Mouse (Mus musculus): ENCODE results near the gene Amh. TPM values are rescaled to one million over a fixed set of nuclear protein-coding genes. Genes with fewer than 3 reads are reported as not detected.

Gene Amh
- polyA plus RNA-seq, 1 experiment from 2014 or later, result not detected

GRCm38 (mm10) chr10:80819406-80819805, 14.4 kb downstream of the Amh start:
- Histone ChIP-seq H3K4me1 (ENCODE audit: control insufficient read depth, insufficient read depth, low read length) (no peaks in the 10 kb centered on the region), H3K4me3 (ENCODE audit: low read depth, low read length) (no peak overlapping the region), H3K36me3 (ENCODE audit: control insufficient read depth, insufficient read depth, low read length) (no peaks in the 10 kb centered on the region), H3K4me2 (no peak overlapping the region), H3K9ac (ENCODE audit: low read length) (no peak overlapping the region), H3K27me3 (ENCODE audit: control insufficient read depth, insufficient read depth, low read length) (no peaks in the 10 kb centered on the region), H3K27ac (ENCODE audit: low read depth, low read length) (no peak overlapping the region), H3K9me3 (ENCODE audit: control insufficient read depth, low read length) (no peaks in the 10 kb centered on the region)
- no peak for DNase-seq (ENCODE audit: low spot score, missing footprints)
- ATAC-seq (ENCODE audit: low FRiP score), result no peak
- WGBS, result 55% methylated on average over 3 of the region's 3 CpGs

DNA sequence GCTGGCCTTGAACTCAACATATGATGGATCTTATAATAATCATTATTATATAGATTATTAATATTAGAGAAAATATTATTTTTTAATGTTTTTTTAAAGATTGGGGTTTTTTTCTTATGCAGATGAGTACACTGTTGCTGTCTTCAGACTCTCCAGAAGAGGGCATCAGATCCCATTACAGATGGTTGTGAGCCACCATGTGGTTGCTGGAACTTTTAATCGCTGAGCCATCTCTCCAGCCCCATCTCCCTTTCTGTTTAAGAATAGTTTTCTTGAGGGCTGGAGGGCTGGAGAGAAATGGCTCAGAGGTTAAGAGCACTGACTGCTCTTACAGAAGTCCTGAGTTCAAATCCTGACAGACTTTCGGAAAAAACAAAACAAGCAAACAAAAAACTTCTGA, 16.9 kb downstream of the Amh start:
- no peak for ATAC-seq (ENCODE audit: low FRiP score)
- no peak overlapping the region for H3K4me3 ChIP-seq (ENCODE audit: low read depth, low read length)

DNA sequence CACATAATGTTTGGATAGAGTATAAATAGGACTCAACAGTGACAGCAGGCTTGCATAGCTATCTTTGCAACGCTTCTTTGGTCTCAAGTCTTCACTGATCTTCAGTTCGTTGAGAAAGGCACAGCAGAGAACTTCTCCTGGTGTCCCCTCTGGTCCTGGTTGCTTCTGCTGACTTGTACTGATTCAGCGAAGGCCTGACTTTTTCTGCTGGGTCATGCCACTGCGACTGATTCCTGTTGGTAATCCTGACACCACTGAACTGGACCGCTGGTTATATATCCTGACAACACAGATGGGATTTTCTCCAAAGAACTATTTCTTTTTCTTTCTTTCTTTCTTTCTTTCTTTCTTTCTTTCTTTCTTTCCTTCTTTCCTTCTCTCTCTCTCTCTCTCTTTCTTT, 17.5 kb downstream of the Amh start:
- Histone ChIP-seq H3K9ac (ENCODE audit: low read length) (no peak overlapping the region), H3K4me1 (ENCODE audit: control insufficient read depth, insufficient read depth, low read length) (peaks cover under 1% of the 10 kb centered on the region), H3K4me3 (ENCODE audit: low read depth, low read length) (no peak overlapping the region), H3K27me3 (ENCODE audit: control insufficient read depth, insufficient read depth, low read length) (no peaks in the 10 kb centered on the region), H3K36me3 (ENCODE audit: control insufficient read depth, insufficient read depth, low read length) (no peaks in the 10 kb centered on the region), H3K27ac (ENCODE audit: low read depth, low read length) (no peak overlapping the region), H3K4me2 (no peak overlapping the region), H3K9me3 (ENCODE audit: control insufficient read depth, low read length) (no peaks in the 10 kb centered on the region)
- no peak for DNase-seq (ENCODE audit: low spot score, missing footprints)
- WGBS, result 85% methylated on average over 5 of the region's 5 CpGs
- ATAC-seq (ENCODE audit: low FRiP score), result no peak

More for the DNA sequence above, 16.9 kb downstream of the Amh start:
- DNase-seq (ENCODE audit: low spot score, missing footprints), result no peak
- H3K27me3 ChIP-seq (ENCODE audit: control insufficient read depth, insufficient read depth, low read length), result no peaks in the 10 kb centered on the region
- no peak overlapping the region for H3K9ac ChIP-seq (ENCODE audit: low read length)
- H3K4me1 ChIP-seq (ENCODE audit: control insufficient read depth, insufficient read depth, low read length), result no peaks in the 10 kb centered on the region; the same call in 1 of the 2 replicates
- H3K4me2 ChIP-seq, result no peak overlapping the region
- no peaks in the 10 kb centered on the region for H3K9me3 ChIP-seq (ENCODE audit: control insufficient read depth, low read length)
- H3K27ac ChIP-seq (ENCODE audit: low read depth, low read length), result no peak overlapping the region
- H3K36me3 ChIP-seq (ENCODE audit: control insufficient read depth, insufficient read depth, low read length), result no peaks in the 10 kb centered on the region
- 44% methylated on average over 2 of the region's 2 CpGs for WGBS

- Histone ChIP-seq H3K4me1 (ENCODE audit: control insufficient read depth, insufficient read depth, low read length) (peaks cover 7% of the 10 kb centered on the region), H3K4me2 (no peak overlapping the region), H3K9me3 (ENCODE audit: control insufficient read depth, low read length) (no peaks in the 10 kb centered on the region), H3K36me3 (ENCODE audit: control insufficient read depth, insufficient read depth, low read length) (no peaks in the 10 kb centered on the region), H3K27me3 (ENCODE audit: control insufficient read depth, insufficient read depth, low read length) (no peaks in the 10 kb centered on the region), H3K27ac (ENCODE audit: low read depth, low read length) (no peak overlapping the region), H3K9ac (ENCODE audit: low read length) (no peak overlapping the region), H3K4me3 (ENCODE audit: low read depth, low read length) (no peak overlapping the region)
- DNase-seq (ENCODE audit: low spot score, missing footprints), result no peak
- no peak for ATAC-seq (ENCODE audit: low FRiP score)
- WGBS, result 86% methylated on average over 1 of the region's 1 CpGs
These were observed 18.3 kb downstream of the Amh start for GRCm38 (mm10) chr10:80823316-80823715.

GRCm38 (mm10) chr10:80823847-80824643, 19.0 kb downstream of the Amh start:
- Histone ChIP-seq H3K9me3 (ENCODE audit: control insufficient read depth, low read length) (no peaks in the 10 kb centered on the region), H3K27me3 (ENCODE audit: control insufficient read depth, insufficient read depth, low read length) (no peaks in the 10 kb centered on the region), H3K4me3 (ENCODE audit: low read depth, low read length) (no peak overlapping the region), H3K4me2 (no peak overlapping the region), H3K9ac (ENCODE audit: low read length) (no peak overlapping the region), H3K4me1 (ENCODE audit: control insufficient read depth, insufficient read depth, low read length) (peaks cover 7% of the 10 kb centered on the region), H3K27ac (ENCODE audit: low read depth, low read length) (no peak overlapping the region), H3K36me3 (ENCODE audit: control insufficient read depth, insufficient read depth, low read length) (no peaks in the 10 kb centered on the region; the same call in 1 of the 2 replicates)
- WGBS, result 68% methylated on average over 8 of the region's 8 CpGs
- ATAC-seq (ENCODE audit: low FRiP score) (no peak), DNase-seq (ENCODE audit: low spot score, missing footprints) (no peak)

- Histone ChIP-seq H3K4me3 (ENCODE audit: low read depth, low read length) (no peak overlapping the region), H3K9me3 (ENCODE audit: control insufficient read depth, low read length) (no peaks in the 10 kb centered on the region), H3K36me3 (ENCODE audit: control insufficient read depth, insufficient read depth, low read length) (peaks cover 6% of the 10 kb centered on the region; the same call in 1 of the 2 replicates), H3K4me1 (ENCODE audit: control insufficient read depth, insufficient read depth, low read length) (peaks cover 7% of the 10 kb centered on the region), H3K9ac (ENCODE audit: low read length) (no peak overlapping the region), H3K27me3 (ENCODE audit: control insufficient read depth, insufficient read depth, low read length) (no peaks in the 10 kb centered on the region), H3K27ac (ENCODE audit: low read depth, low read length) (no peak overlapping the region), H3K4me2 (no peak overlapping the region)
- no peak for DNase-seq (ENCODE audit: low spot score, missing footprints)
- WGBS, result 81% methylated on average over 2 of the region's 2 CpGs
- no peak for ATAC-seq (ENCODE audit: low FRiP score)
These were observed 19.8 kb downstream of the Amh start for GRCm38 (mm10) chr10:80824827-80825226.

DNA sequence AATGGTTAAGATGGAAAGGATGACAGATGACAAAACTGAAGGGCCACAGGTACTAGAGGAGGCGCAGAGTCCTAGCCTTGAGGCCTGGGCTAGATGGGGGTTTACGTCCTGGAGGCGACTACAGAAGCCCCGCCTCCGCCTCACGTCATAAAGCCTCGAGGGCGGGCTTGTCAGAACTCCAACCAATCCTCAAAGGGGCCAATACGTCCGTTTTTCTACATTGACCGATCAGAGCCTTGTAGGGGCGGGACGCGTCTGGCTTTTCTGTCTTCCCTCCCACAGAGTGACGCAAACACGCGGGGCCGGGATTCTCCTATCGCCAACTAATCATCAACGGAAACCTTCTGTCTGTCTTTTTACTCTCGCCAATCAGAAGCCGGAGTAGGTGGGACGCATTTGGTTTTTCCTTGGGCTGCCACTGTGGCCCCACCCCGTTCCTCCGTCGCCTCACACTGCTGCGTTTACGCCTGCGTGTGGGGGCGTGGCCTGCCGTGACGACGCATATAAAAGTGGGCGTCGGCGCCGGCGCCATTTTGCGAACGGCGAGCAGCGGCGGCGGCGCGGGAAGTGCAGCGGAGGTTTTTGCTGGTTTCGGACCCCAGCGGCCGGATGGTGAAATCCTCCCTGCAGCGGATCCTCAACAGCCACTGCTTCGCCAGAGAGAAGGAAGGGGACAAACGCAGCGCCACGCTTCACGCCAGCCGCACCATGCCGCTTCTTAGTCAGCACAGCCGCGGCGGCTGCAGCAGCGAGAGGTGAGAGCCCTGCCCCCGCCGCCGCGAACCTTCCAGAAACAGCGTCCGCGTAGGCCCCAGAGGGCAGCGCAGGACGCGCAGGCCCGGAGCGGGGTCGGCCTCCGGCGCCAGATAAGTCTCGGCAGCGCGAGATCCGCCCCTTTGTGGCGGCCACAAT, 21.4 kb downstream of the Amh start, which contains the start of gene Oaz1:
Gene Oaz1 (plus strand): TSS at position 506 of the 912 bp plus-strand sequence.
- DNase-seq (ENCODE audit: low spot score, missing footprints) (peak; percentile 99), ATAC-seq (ENCODE audit: low FRiP score) (peak; percentile 96)
- under 1% methylated on average over 78 of the region's 82 CpGs for WGBS
- Histone ChIP-seq H3K4me2 (peak within 1 kb of the TSS; percentile 87), H3K36me3 (ENCODE audit: control insufficient read depth, insufficient read depth, low read length) (peaks cover 8% of the 10 kb centered on the region; the same call in 1 of the 2 replicates), H3K9ac (ENCODE audit: low read length) (peak within 1 kb of the TSS; percentile 91), H3K9me3 (ENCODE audit: control insufficient read depth, low read length) (no peaks in the 10 kb centered on the region), H3K27me3 (ENCODE audit: control insufficient read depth, insufficient read depth, low read length) (no peaks in the 10 kb centered on the region), H3K4me1 (ENCODE audit: control insufficient read depth, insufficient read depth, low read length) (peaks cover 19% of the 10 kb centered on the region), H3K27ac (ENCODE audit: low read depth, low read length) (peak within 1 kb of the TSS; percentile 73), H3K4me3 (ENCODE audit: low read depth, low read length) (peak within 1 kb of the TSS; percentile 78)

DNA sequence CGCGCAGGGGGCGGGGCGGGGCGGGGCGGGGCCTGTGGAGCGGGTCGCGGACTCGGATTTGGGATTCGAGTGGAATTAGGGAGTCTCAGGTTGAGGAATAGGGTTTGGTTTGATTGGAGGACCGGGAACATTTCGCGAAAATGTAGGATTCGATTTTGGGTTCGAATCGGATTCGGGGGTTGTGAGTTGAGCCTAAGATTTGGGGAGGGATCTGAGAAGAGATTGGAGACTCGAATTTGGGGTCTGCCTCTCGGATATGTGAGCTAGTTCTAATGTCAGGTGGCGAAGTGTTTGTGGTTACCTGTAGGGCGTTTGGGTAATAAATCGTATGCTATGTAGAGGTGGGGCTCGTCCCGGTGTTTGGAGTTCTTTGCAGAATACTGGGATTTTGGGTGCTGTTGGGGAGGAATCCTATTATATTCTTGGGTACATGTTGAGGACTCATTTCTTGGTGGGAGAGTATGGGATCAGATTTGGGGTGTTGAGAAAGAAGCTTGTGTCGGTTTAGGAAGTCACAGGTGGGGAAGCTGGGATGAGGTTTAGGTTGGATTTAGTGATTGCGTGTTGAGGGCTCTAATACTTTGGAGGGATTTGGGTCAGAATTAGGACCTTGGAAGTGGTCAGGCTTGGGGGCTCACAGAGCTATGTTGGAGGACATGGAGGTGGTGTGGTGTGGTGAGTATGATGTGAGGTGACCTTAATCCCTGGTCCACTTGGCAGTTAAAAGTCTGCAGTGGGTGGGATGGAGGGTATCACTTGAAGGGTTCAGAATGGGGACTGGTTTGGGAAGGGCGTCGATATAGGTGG, 22.2 kb downstream of the Amh start:
- DNase-seq (ENCODE audit: low spot score, missing footprints) (no peak), ATAC-seq (ENCODE audit: low FRiP score) (no peak)
- peaks cover 21% of the 10 kb centered on the region for H3K4me1 ChIP-seq (ENCODE audit: control insufficient read depth, insufficient read depth, low read length)
- H3K4me2 ChIP-seq, result peak overlapping the region; percentile 87
- no peaks in the 10 kb centered on the region for H3K9me3 ChIP-seq (ENCODE audit: control insufficient read depth, low read length)
- peak overlapping the region; percentile 91 for H3K9ac ChIP-seq (ENCODE audit: low read length)
- H3K4me3 ChIP-seq (ENCODE audit: low read depth, low read length), result peak overlapping the region; percentile 78
- H3K27ac ChIP-seq (ENCODE audit: low read depth, low read length), result peak overlapping the region; percentile 73; the same call in 1 of the 2 replicates
- no peaks in the 10 kb centered on the region for H3K27me3 ChIP-seq (ENCODE audit: control insufficient read depth, insufficient read depth, low read length)
- 9% methylated on average over 29 of the region's 29 CpGs for WGBS
- peaks cover 8% of the 10 kb centered on the region; the same call in 1 of the 2 replicates for H3K36me3 ChIP-seq (ENCODE audit: control insufficient read depth, insufficient read depth, low read length)

Measured in midbrain, embryonic 11.5 days (tissue).